Mouse (Mus musculus) thymus, adult 2 months (tissue): ENCODE results near the gene Pa2g4. TPM values are rescaled to one million over a fixed set of nuclear protein-coding genes. Genes with fewer than 3 reads are reported as not detected.

Experiments
- DNase-seq: peaks from one replicate; pipeline ENCODE4 v3.0.0; 2021
- H3K27ac ChIP-seq: fragments of 200-500 bp; 2 replicates; pipeline ENCODE4 v1.5.1; 2012; ENCODE audit warnings: low read length, control low read depth; ENCODE audit not compliant: control insufficient read depth, insufficient read depth
- H3K27me3 ChIP-seq: fragments of 200-500 bp; 2 replicates; pipeline ENCODE4 v1.6.1; 2012; ENCODE audit warnings: mild to moderate bottlenecking, low read length, moderate library complexity, mixed read lengths; ENCODE audit not compliant: control insufficient read depth, insufficient read depth
- H3K36me3 ChIP-seq: fragments of 200-500 bp; 2 replicates; pipeline ENCODE4 v1.6.1; 2012; ENCODE audit warnings: mild to moderate bottlenecking, low read length, moderate library complexity; ENCODE audit not compliant: control insufficient read depth, insufficient read depth
- H3K4me1 ChIP-seq: fragments of 200-500 bp; replicated peaks from 2 replicates; pipeline ENCODE4 v1.6.1; 2012; ENCODE audit warnings: low read length; ENCODE audit not compliant: control insufficient read depth, insufficient read depth
- H3K4me3 ChIP-seq: fragments of 200-500 bp; 2 replicates; pipeline ENCODE4 v1.5.1; 2012; ENCODE audit warnings: mild to moderate bottlenecking, low read length, control low read depth, moderate library complexity; ENCODE audit not compliant: control insufficient read depth, insufficient read depth
- CTCF ChIP-seq: fragments of 200-500 bp; IDR thresholded peaks from 2 replicates; pipeline ENCODE4 v1.5.1; 2012; ENCODE audit warnings: mild to moderate bottlenecking, control low read depth, low read length, moderate library complexity, borderline replicate concordance; ENCODE audit not compliant: control insufficient read depth, poor library complexity, insufficient read depth; ENCODE audit errors: extremely low read depth
- POLR2A ChIP-seq: fragments of 200-500 bp; IDR thresholded peaks from 2 replicates; pipeline ENCODE4 v1.6.1; 2012; ENCODE audit warnings: mild to moderate bottlenecking, low read length, control low read depth, moderate library complexity; ENCODE audit not compliant: control insufficient read depth, poor library complexity, insufficient read depth; ENCODE audit errors: extremely low read depth
- WGBS: fragments of 180-500 bp; shearing (Covaris S2); methylation state at CpG from one replicate; pipeline ENCODE4 v1.1.7; 2018; 5-methylcytosine and 5-hydroxymethylcytosine counted together
- polyA plus RNA-seq: library from polyadenylated mRNA; depleted of rRNA; stranded (reverse); fragments of >200 nt; gene quantifications from 2 replicates; pipeline ENCODE4 v1.2.3, GENCODE M21; 2012; rRNA removed

The Pa2g4 gene
- polyA plus RNA-seq, 1 experiment = 46.8 TPM

GRCm38 (mm10) chr10:128511189-128511588 is 54.6 kb downstream of the Pa2g4 start:
- Histone ChIP-seq H3K27me3 (no peaks in the 10 kb centered on the region), H3K4me1 (no peaks in the 10 kb centered on the region), H3K27ac (no peak overlapping the region), H3K36me3 (peaks cover 36% of the 10 kb centered on the region), H3K4me3 (no peak overlapping the region)
- 96% methylated on average over 9 of the region's 9 CpGs for WGBS
- TF ChIP-seq CTCF (no peak), POLR2A (no peak)
- no peak for DNase-seq

DNA sequence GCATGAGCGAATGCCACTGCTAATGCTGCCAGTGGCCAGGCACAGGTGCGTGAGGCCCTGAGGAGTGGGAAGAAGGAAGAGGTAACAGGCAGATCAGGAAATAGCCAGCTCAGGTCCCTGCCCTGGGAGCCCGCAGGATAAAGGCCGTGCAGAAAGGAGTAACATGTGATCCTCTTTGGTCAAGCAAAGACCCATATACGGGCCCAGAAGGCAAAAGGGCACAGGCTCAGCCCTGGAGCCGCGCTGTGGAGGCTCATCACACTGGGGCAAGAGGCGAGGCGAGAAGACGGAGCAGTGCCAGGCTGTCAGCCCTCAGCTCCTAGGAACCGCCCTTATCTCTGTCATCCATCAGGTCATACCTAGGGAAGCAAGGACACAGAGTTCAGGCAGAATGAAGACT is 55.5 kb downstream of the Pa2g4 start:
- Histone ChIP-seq H3K36me3 (peaks cover 27% of the 10 kb centered on the region), H3K27ac (no peak overlapping the region), H3K27me3 (no peaks in the 10 kb centered on the region), H3K4me1 (no peaks in the 10 kb centered on the region), H3K4me3 (no peak overlapping the region)
- TF ChIP-seq CTCF (no peak), POLR2A (no peak)
- 96% methylated on average over 11 of the region's 11 CpGs for WGBS
- no peak for DNase-seq

DNA sequence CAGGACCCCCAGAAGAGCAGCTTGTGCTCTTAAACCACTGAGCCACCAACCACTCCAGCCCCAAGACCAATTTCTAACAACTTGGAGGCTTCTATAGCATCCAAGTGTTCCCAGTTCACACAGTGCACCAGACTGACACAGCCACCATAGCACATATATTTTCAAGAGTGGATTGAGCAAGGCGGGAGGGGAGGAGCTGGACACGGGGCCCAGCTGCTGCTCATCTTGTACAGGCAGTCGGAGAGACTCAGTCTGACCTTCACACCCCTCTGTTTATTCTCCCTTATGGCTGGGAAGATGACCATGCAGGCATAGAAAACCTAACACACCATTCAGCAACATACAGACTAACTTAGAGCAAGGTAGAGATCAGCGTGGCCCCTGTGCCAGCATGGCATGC is 56.0 kb downstream of the Pa2g4 start:
- H3K27ac ChIP-seq = no peak overlapping the region
- whole genome bisulfite sequencing = 95% methylated on average over 4 of the region's 4 CpGs
- TF ChIP-seq CTCF = no peak
- TF ChIP-seq POLR2A = no peak
- no peak for DNase-seq
- H3K4me1 ChIP-seq = no peaks in the 10 kb centered on the region
- no peak overlapping the region for H3K4me3 ChIP-seq
- no peaks in the 10 kb centered on the region for H3K27me3 ChIP-seq
- H3K36me3 ChIP-seq = peaks cover 22% of the 10 kb centered on the region

- H3K36me3 ChIP-seq = peaks cover 19% of the 10 kb centered on the region
- no peaks in the 10 kb centered on the region for H3K27me3 ChIP-seq
- no peak for DNase-seq
- peaks cover 6% of the 10 kb centered on the region for H3K4me1 ChIP-seq
- TF ChIP-seq CTCF = no peak
- no peak for TF ChIP-seq POLR2A
- H3K4me3 ChIP-seq = no peak overlapping the region
- H3K27ac ChIP-seq = no peak overlapping the region
- 95% methylated on average over 9 of the region's 9 CpGs for WGBS
Observed at GRCm38 (mm10) chr10:128509203-128509602, 56.6 kb downstream of the Pa2g4 start.

- Histone ChIP-seq H3K4me1 (peaks cover 12% of the 10 kb centered on the region), H3K4me3 (no peak overlapping the region), H3K27ac (no peak overlapping the region), H3K36me3 (peaks cover 19% of the 10 kb centered on the region), H3K27me3 (no peaks in the 10 kb centered on the region)
- 92% methylated on average over 9 of the region's 9 CpGs for WGBS
- no peak for DNase-seq
- TF ChIP-seq CTCF = no peak
- no peak for TF ChIP-seq POLR2A
Observed at GRCm38 (mm10) chr10:128508260-128508659, 57.5 kb downstream of the Pa2g4 start.

Other genes starting within 250 kb of the Pa2g4 start
- 34.3 and 41.7 TPM in 2 replicates for gene Cnpy2, start 243.5 kb downstream of the Pa2g4 start, polyA plus RNA-seq
- gene Cs, start 228.3 kb downstream of the Pa2g4 start, polyA plus RNA-seq = 215 and 225 TPM in 2 replicates
- gene Coq10a, start 197.0 kb downstream of the Pa2g4 start, polyA plus RNA-seq = 62.9 and 71.7 TPM in 2 replicates
- 71.0 and 87.0 TPM in 2 replicates for gene Ankrd52, start 188.9 kb downstream of the Pa2g4 start, polyA plus RNA-seq
- 0.53 and 0.65 TPM in 2 replicates for gene Slc39a5, start 164.8 kb downstream of the Pa2g4 start, polyA plus RNA-seq
- 18.0 and 20.8 TPM in 2 replicates for gene Nabp2, start 154.5 kb downstream of the Pa2g4 start, polyA plus RNA-seq
- 37.8 and 40.4 TPM in 2 replicates for gene Rnf41, start 154.3 kb downstream of the Pa2g4 start, polyA plus RNA-seq
- 176 and 211 TPM in 2 replicates for gene Smarcc2, start 106.7 kb downstream of the Pa2g4 start, polyA plus RNA-seq
- gene Myl6, start 71.8 kb downstream of the Pa2g4 start, polyA plus RNA-seq = 445 and 566 TPM in 2 replicates
- gene Myl6b, start 67.3 kb downstream of the Pa2g4 start, polyA plus RNA-seq = 2.7 and 3.9 TPM in 2 replicates
- gene Esyt1, start 40.1 kb downstream of the Pa2g4 start, polyA plus RNA-seq = 146 and 155 TPM in 2 replicates
- gene Zc3h10, start 18.2 kb downstream of the Pa2g4 start, polyA plus RNA-seq = 25.6 and 27.1 TPM in 2 replicates
- 1,821 and 2,108 TPM in 2 replicates for gene Rpl41, start 16.7 kb downstream of the Pa2g4 start, polyA plus RNA-seq
- gene Erbb3, start 23.7 kb upstream of the Pa2g4 start, polyA plus RNA-seq = 2.8 and 3.3 TPM in 2 replicates
- gene Rps26, start 60.8 kb upstream of the Pa2g4 start, polyA plus RNA-seq = 988 and 1,135 TPM in 2 replicates
- gene Ikzf4, start 80.0 kb upstream of the Pa2g4 start, polyA plus RNA-seq = 6.7 and 8.6 TPM in 2 replicates
- 19.1 and 21.3 TPM in 2 replicates for gene Suox, start 108.1 kb upstream of the Pa2g4 start, polyA plus RNA-seq
- gene Rab5b, start 130.3 kb upstream of the Pa2g4 start, polyA plus RNA-seq = 73.8 and 86.1 TPM in 2 replicates
- gene Pmel, start 138.2 kb upstream of the Pa2g4 start, polyA plus RNA-seq = 1.0 TPM in 2 replicates
- gene Cdk2, start 139.0 kb upstream of the Pa2g4 start, polyA plus RNA-seq = 87.6 and 100 TPM in 2 replicates
- 326 and 374 TPM in 2 replicates for gene Dgka, start 178.9 kb upstream of the Pa2g4 start, polyA plus RNA-seq
- gene Pym1, start 181.9 kb upstream of the Pa2g4 start, polyA plus RNA-seq = 70.0 and 74.9 TPM in 2 replicates
- gene Mmp19, start 224.9 kb upstream of the Pa2g4 start, polyA plus RNA-seq = 1.8 and 3.9 TPM in 2 replicates
- gene Dnajc14, start 238.1 kb upstream of the Pa2g4 start, polyA plus RNA-seq = 19.9 and 21.6 TPM in 2 replicates
- gene Tmem198b, start 238.4 kb upstream of the Pa2g4 start, polyA plus RNA-seq = 17.4 and 20.5 TPM in 2 replicates